Mouse (Mus musculus) heart, postnatal 0 days (tissue): Measurements from ENCODE around the gene Rab11fip3. TPM values are rescaled to one million over a fixed set of nuclear protein-coding genes. Genes with fewer than 3 reads are reported as not detected.
A peak's percentile ranks its signal among the peaks of the same experiment; 100 is the strongest.

Experiments used
- ATAC-seq: fragments of 200-750 bp; cut with Nextera tagmentation; 2 replicates; pipeline ENCODE4 v1.8.0; 2017; ENCODE audit warnings: low read depth, moderate number of reproducible peaks, moderate library complexity; ENCODE audit not compliant: insufficient read depth
- DNase-seq: peaks from one replicate; pipeline ENCODE4 v3.0.0-alpha.2; 2016; ENCODE audit warnings: low spot score
- H3K27ac ChIP-seq: fragments of 300-500 bp; sonication (generic); 2 replicates; pipeline ENCODE4 v1.5.1; 2014; ENCODE audit warnings: low read depth, mild to moderate bottlenecking
- H3K27me3 ChIP-seq: fragments of 300-500 bp; sonication (generic); 2 replicates; pipeline ENCODE4 v1.6.1; 2014; ENCODE audit warnings: low read length, mixed read lengths; ENCODE audit not compliant: control insufficient read depth, insufficient read depth
- H3K36me3 ChIP-seq: fragments of 300-500 bp; sonication (generic); replicated peaks from 2 replicates; pipeline ENCODE4 v1.6.1; 2014; ENCODE audit warnings: low read length, mixed read lengths; ENCODE audit not compliant: control insufficient read depth, insufficient read depth
- H3K4me1 ChIP-seq: fragments of 300-500 bp; sonication (generic); 2 replicates; pipeline ENCODE4 v1.6.1; 2014; ENCODE audit warnings: antibody characterized with exemption; ENCODE audit not compliant: control insufficient read depth, insufficient read depth
- H3K4me2 ChIP-seq: fragments of 300-500 bp; sonication (generic); 2 replicates; pipeline ENCODE4 v1.6.1; 2014; ENCODE audit warnings: low read depth, mild to moderate bottlenecking, low read length, moderate library complexity
- H3K4me3 ChIP-seq: fragments of 300-500 bp; sonication (generic); 2 replicates; pipeline ENCODE4 v1.5.1; 2014; ENCODE audit warnings: low read depth, low read length
- H3K9ac ChIP-seq: fragments of 300-500 bp; sonication (generic); replicated peaks from 2 replicates; pipeline ENCODE4 v1.6.1; 2014; ENCODE audit warnings: low read depth, low read length, mixed read lengths
- H3K9me3 ChIP-seq: fragments of 300-500 bp; sonication (generic); replicated peaks from 2 replicates; pipeline ENCODE4 v1.6.1; 2016; ENCODE audit warnings: low read length; ENCODE audit not compliant: control insufficient read depth
- CTCF ChIP-seq: IDR thresholded peaks from 2 replicates; pipeline ENCODE4 v1.5.1; 2016; ENCODE audit warnings: antibody characterized with exemption, control low read depth, low read depth
- EP300 ChIP-seq: IDR thresholded peaks from 2 replicates; pipeline ENCODE4 v1.6.1; 2016; ENCODE audit warnings: antibody characterized with exemption, low read depth
- WGBS: fragments of 180-500 bp; shearing (Covaris S2); extraction: QIAGEN DNeasy Blood & Tissue Kit; methylation state at CpG from one replicate; pipeline ENCODE4 v1.1.7; 2014; 5-methylcytosine and 5-hydroxymethylcytosine counted together
- polyA plus RNA-seq: library from polyadenylated mRNA; unstranded; fragments of >200 nt; fragmentation: Nextera tagmentation; extraction: Ambion mirVana; gene quantifications from 2 replicates; pipeline ENCODE4 v1.2.1, GENCODE M21; 2015
- total RNA-seq: library from RNA; depleted of rRNA; stranded (reverse); fragments of >200 nt; gene quantifications from 2 replicates; pipeline ENCODE4 v1.2.3, GENCODE M21; 2014; ENCODE audit warnings: low replicate concordance

The Rab11fip3 gene
- total and polyA plus RNA-seq, 2 experiments from 2014 or later = 7.9 to 8.7 TPM

DNA sequence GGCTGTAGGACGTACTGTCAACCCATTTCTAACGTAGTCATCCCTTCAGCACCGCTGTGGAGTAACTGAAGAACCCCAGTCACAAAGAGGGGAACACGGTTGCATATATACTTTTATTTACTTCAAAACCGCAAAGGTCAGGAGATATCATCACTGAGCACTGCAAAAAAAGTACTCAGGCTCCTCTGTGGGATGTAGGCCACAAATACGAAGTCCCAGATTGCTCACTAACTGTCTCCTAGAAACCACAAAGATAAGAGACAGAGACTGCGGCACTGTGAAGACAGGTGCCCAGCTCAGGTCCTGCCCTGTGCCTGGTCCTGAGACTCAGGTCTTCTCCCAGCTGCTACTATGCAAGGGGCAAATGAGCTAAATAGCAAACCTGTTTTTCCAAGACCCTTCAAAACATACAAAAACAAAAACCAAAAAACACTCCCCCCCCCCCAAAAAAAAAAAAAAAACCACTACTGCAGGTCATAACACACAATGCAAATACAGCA is 48.5 kb downstream of the Rab11fip3 start:
- no peak overlapping the region for H3K4me2 ChIP-seq
- no peaks in the 10 kb centered on the region for H3K9me3 ChIP-seq
- H3K27me3 ChIP-seq = no peaks in the 10 kb centered on the region
- ATAC-seq (no peak), DNase-seq (no peak)
- H3K36me3 ChIP-seq = peaks cover 5% of the 10 kb centered on the region; the same call in 1 of the 2 replicates
- TF ChIP-seq CTCF (no peak), EP300 (no peak)
- H3K27ac ChIP-seq = no peak overlapping the region
- H3K9ac ChIP-seq = no peak overlapping the region
- peaks cover 11% of the 10 kb centered on the region; the same call in 1 of the 2 replicates for H3K4me1 ChIP-seq
- H3K4me3 ChIP-seq = no peak overlapping the region
- 65% methylated on average over 7 of the region's 7 CpGs for WGBS

DNA sequence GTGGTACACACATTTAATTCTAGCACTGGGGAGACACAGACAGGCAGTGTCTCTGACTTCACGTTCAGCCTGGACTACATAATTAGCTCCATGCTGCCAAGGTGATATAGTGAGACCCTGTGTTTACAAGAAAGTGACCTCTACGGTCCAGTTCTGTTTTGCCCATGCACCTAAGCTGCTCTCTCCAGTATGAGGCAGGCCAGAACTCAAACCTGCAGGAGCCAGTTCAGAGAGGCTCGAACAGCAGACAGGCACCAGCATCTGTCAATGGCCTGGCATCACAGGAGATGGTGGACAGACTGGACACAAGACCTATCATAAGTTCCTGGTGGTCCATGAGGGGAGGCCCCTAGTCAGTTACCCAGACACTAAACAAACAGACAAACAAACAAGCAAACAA is 51.0 kb downstream of the Rab11fip3 start:
- Histone ChIP-seq H3K27ac (peak overlapping the region; percentile 55), H3K36me3 (peaks cover 10% of the 10 kb centered on the region), H3K4me3 (no peak overlapping the region), H3K9me3 (no peaks in the 10 kb centered on the region), H3K27me3 (no peaks in the 10 kb centered on the region), H3K4me2 (0 out of 2 replicates have a peak overlapping the region, but pooled peaks have one; percentile 7), H3K4me1 (peaks cover 11% of the 10 kb centered on the region; the same call in 1 of the 2 replicates), H3K9ac (0 out of 2 replicates have a peak overlapping the region, but pooled peaks have one; percentile 9)
- no peak for DNase-seq
- no peak for TF ChIP-seq CTCF
- no peak for TF ChIP-seq EP300
- WGBS = 39% methylated on average over 3 of the region's 3 CpGs
- ATAC-seq = peak; percentile 34; the same call in 1 of the 2 replicates

DNA sequence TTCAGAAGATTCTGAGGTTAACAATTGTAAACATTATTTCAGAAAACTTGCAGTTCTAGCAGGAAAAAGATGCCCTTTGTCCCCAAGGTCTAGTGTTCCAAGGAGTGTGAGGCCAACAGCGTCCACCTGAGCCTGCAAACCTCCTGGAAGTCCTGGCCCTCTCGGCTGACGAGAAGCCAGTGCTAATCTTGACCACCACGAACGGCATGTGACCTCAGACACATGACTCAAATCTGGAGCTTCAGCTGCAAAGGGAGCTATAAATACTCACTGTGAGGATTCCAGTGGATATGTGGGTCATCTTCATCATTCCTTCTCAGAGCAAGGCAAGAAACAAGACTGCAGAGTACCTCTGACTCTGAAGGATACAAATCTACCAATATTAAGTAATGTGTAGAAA is 51.4 kb downstream of the Rab11fip3 start:
- peaks cover 11% of the 10 kb centered on the region; the same call in 1 of the 2 replicates for H3K4me1 ChIP-seq
- no peaks in the 10 kb centered on the region for H3K27me3 ChIP-seq
- no peaks in the 10 kb centered on the region for H3K9me3 ChIP-seq
- no peak for TF ChIP-seq CTCF
- peak; percentile 48; the same call in 1 of the 2 replicates for TF ChIP-seq EP300
- 0 out of 2 replicates have a peak overlapping the region, but pooled peaks have one; percentile 9 for H3K9ac ChIP-seq
- H3K36me3 ChIP-seq = peaks cover 11% of the 10 kb centered on the region
- peak overlapping the region; percentile 55 for H3K27ac ChIP-seq
- ATAC-seq = peak; percentile 70
- H3K4me2 ChIP-seq = 0 out of 2 replicates have a peak overlapping the region, but pooled peaks have one; percentile 7
- peak; percentile 31 for DNase-seq
- 21% methylated on average over 5 of the region's 5 CpGs for WGBS
- H3K4me3 ChIP-seq = no peak overlapping the region

DNA sequence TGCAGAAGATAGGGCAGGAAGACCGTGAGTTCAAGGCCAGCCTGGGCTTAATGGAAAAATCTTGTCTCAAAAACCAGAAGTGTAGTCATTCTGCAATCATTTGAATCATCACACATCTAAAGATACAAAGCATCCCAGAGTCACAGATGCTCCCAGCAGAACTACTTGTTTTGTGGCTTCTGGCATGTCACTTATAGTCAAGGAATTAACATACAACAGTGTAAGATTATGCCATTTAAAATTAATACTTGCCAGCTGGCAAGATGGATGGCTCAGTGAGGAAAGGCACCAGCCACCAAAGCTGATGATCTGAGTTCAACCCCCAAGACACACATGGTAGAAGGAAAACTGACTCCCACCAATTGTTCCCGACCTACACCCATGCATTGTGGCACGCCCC is 52.3 kb downstream of the Rab11fip3 start:
- Histone ChIP-seq H3K36me3 (peaks cover 14% of the 10 kb centered on the region), H3K4me3 (no peak overlapping the region), H3K27me3 (no peaks in the 10 kb centered on the region), H3K4me2 (no peak overlapping the region), H3K27ac (no peak overlapping the region), H3K9ac (no peak overlapping the region), H3K4me1 (peaks cover 11% of the 10 kb centered on the region; the same call in 1 of the 2 replicates), H3K9me3 (no peaks in the 10 kb centered on the region)
- DNase-seq = no peak
- no peak for ATAC-seq
- TF ChIP-seq EP300 = no peak
- no peak for TF ChIP-seq CTCF
- 76% methylated on average over 3 of the region's 3 CpGs for WGBS

DNA sequence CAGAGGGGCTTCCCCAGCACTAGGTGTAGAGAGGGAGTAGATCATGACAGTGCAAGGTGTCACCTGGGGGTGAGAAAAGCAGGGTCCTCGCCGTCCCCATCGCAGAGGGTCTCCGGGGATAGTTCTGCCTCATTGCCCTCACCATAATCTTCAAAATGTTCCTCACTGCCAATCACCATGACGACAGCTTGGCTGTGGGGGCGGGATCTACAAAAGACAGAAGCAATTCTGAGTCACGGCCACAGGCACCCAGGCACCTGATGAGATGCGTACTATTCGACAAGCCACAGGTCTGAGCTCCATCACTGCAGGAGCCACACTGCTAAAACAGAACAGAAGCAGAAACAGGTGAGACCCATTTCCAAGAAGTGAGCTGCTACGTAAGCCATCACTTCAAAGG is 55.6 kb downstream of the Rab11fip3 start:
- Histone ChIP-seq H3K9ac (no peak overlapping the region), H3K36me3 (peaks cover 18% of the 10 kb centered on the region), H3K27ac (no peak overlapping the region), H3K4me3 (no peak overlapping the region), H3K4me1 (peaks cover 12% of the 10 kb centered on the region; the same call in 1 of the 2 replicates), H3K4me2 (no peak overlapping the region), H3K27me3 (no peaks in the 10 kb centered on the region), H3K9me3 (no peaks in the 10 kb centered on the region)
- ATAC-seq (no peak), DNase-seq (no peak)
- WGBS = 82% methylated on average over 10 of the region's 10 CpGs
- TF ChIP-seq EP300 (no peak), CTCF (no peak)

DNA sequence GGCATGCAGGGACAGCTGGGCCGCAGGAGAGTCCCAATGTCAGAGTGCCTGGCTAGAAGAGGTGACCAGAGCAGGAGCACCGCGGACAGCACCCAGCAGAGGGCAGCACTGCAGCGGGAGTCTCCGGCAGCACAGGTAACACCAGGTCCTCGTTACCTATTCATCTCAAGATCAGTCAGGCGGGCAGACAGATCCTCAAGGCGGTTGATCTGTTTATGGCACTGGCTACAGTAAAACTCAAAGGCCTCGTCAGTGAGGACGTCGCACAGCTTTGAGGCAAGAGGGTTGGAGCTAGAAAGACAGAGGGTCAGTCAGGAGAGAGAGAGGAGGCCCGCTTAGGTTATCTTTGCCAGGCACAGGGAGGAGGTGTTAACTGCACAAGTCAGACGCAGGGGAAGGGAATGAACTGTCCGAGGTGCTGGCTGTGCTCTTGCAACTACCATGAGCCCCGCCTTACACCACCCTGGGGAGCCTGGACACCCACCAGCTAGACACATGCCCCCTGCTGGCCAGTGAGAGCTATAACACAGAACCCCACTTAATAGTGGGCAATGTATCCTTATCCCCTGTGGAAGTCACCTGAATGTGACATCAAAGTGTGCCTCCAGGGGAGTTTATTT is 57.4 kb downstream of the Rab11fip3 start:
- Histone ChIP-seq H3K27me3 (no peaks in the 10 kb centered on the region), H3K9ac (no peak overlapping the region), H3K36me3 (peaks cover 18% of the 10 kb centered on the region), H3K9me3 (no peaks in the 10 kb centered on the region), H3K4me1 (peaks cover 4% of the 10 kb centered on the region; the same call in 1 of the 2 replicates), H3K4me2 (peak overlapping the region; percentile 35; the same call in 1 of the 2 replicates), H3K4me3 (no peak overlapping the region), H3K27ac (no peak overlapping the region)
- DNase-seq = peak; percentile 89
- WGBS = 11% methylated on average over 15 of the region's 15 CpGs
- TF ChIP-seq CTCF = peak; percentile 85
- TF ChIP-seq EP300 = no peak
- ATAC-seq = peak; percentile 92
